Mouse (Mus musculus) kidney, embryonic 14.5 days (tissue): ENCODE data around the gene Pml. TPM values are rescaled to one million over a fixed set of nuclear protein-coding genes. Genes with fewer than 3 reads are reported as not detected.

ENCODE experiments used
- ATAC-seq: fragments of 200-750 bp; cut with Nextera tagmentation; 2 replicates; pipeline ENCODE4 v1.8.0; 2017; ENCODE audit warnings: moderate number of reproducible peaks, mild to moderate bottlenecking, moderate TSS enrichment, moderate library complexity; ENCODE audit not compliant: low FRiP score, low TSS enrichment
- H3K27ac ChIP-seq: fragments of 300-500 bp; sonication (generic); 2 replicates; pipeline ENCODE4 v1.5.1; 2014; ENCODE audit warnings: low read depth, mild to moderate bottlenecking, low read length, moderate library complexity, mixed read lengths
- H3K27me3 ChIP-seq: fragments of 300-500 bp; sonication (generic); 2 replicates; pipeline ENCODE4 v1.6.1; 2014; ENCODE audit warnings: mild to moderate bottlenecking, low read length; ENCODE audit not compliant: control insufficient read depth, insufficient read depth
- H3K36me3 ChIP-seq: fragments of 300-500 bp; sonication (generic); 2 replicates; pipeline ENCODE4 v1.6.1; 2014; ENCODE audit warnings: low read length, mixed read lengths; ENCODE audit not compliant: control insufficient read depth, insufficient read depth
- H3K4me1 ChIP-seq: fragments of 300-500 bp; sonication (generic); 2 replicates; pipeline ENCODE4 v1.6.1; 2014; ENCODE audit warnings: low read length, mixed read lengths; ENCODE audit not compliant: control insufficient read depth, insufficient read depth
- H3K4me2 ChIP-seq: fragments of 300-500 bp; sonication (generic); replicated peaks from 2 replicates; pipeline ENCODE4 v1.6.1; 2014; ENCODE audit warnings: low read depth, mild to moderate bottlenecking, low read length
- H3K4me3 ChIP-seq: fragments of 300-500 bp; sonication (generic); 2 replicates; pipeline ENCODE4 v1.5.1; 2014; ENCODE audit warnings: mild to moderate bottlenecking, low read length
- H3K9ac ChIP-seq: fragments of 300-500 bp; sonication (generic); 2 replicates; pipeline ENCODE4 v1.6.1; 2014; ENCODE audit warnings: low read depth, mild to moderate bottlenecking, low read length, moderate library complexity
- H3K9me3 ChIP-seq: fragments of 300-500 bp; sonication (generic); 2 replicates; pipeline ENCODE4 v1.6.1; 2016; ENCODE audit warnings: low read length; ENCODE audit not compliant: control insufficient read depth
- WGBS: fragments of 180-500 bp; shearing (Covaris S2); extraction: QIAGEN DNeasy Blood & Tissue Kit; methylation state at CpG from one replicate; pipeline ENCODE4 v1.1.7; 2014; 5-methylcytosine and 5-hydroxymethylcytosine counted together
- polyA plus RNA-seq: library from polyadenylated mRNA; unstranded; fragments of >200 nt; fragmentation: Nextera tagmentation; extraction: Ambion mirVana; gene quantifications from 2 replicates; pipeline ENCODE4 v1.2.1, GENCODE M21; 2014

The Pml gene
- polyA plus RNA-seq, 1 experiment from 2014 or later = 25.0 TPM

- no peaks in the 10 kb centered on the region for H3K36me3 ChIP-seq
- H3K4me3 ChIP-seq = peak overlapping the region; percentile 32
- no peak overlapping the region for H3K27ac ChIP-seq
- no peaks in the 10 kb centered on the region for H3K9me3 ChIP-seq
- H3K4me1 ChIP-seq = peaks cover 40% of the 10 kb centered on the region
- H3K9ac ChIP-seq = no peak overlapping the region
- 4% methylated on average over 46 of the region's 46 CpGs for WGBS
- peaks cover 77% of the 10 kb centered on the region for H3K27me3 ChIP-seq
- no peak for ATAC-seq
- H3K4me2 ChIP-seq = peak overlapping the region; percentile 46; the same call in 1 of the 2 replicates
These were observed 52.7 kb downstream of the Pml start for GRCm38 (mm10) chr9:58196610-58197567.

- H3K9ac ChIP-seq = no peak overlapping the region
- WGBS = 3% methylated on average over 14 of the region's 14 CpGs
These were observed 53.4 kb downstream of the Pml start for GRCm38 (mm10) chr9:58196141-58196540.

GRCm38 (mm10) chr9:58195671-58196070 lies 53.9 kb downstream of the Pml start:
- no peaks in the 10 kb centered on the region for H3K9me3 ChIP-seq
- peaks cover 36% of the 10 kb centered on the region for H3K4me1 ChIP-seq
- WGBS = 15% methylated on average over 1 of the region's 1 CpGs
- peaks cover 68% of the 10 kb centered on the region for H3K27me3 ChIP-seq
- no peak overlapping the region for H3K9ac ChIP-seq
- H3K4me3 ChIP-seq = no peak overlapping the region
- H3K36me3 ChIP-seq = no peaks in the 10 kb centered on the region
- no peak overlapping the region for H3K27ac ChIP-seq
- no peak overlapping the region for H3K4me2 ChIP-seq
- no peak for ATAC-seq

More at GRCm38 (mm10) chr9:58196141-58196540, 53.4 kb downstream of the Pml start:
- Histone ChIP-seq H3K9me3 (no peaks in the 10 kb centered on the region), H3K4me1 (peaks cover 36% of the 10 kb centered on the region), H3K4me3 (peak overlapping the region; percentile 20; the same call in 1 of the 2 replicates), H3K27ac (no peak overlapping the region), H3K36me3 (no peaks in the 10 kb centered on the region), H3K4me2 (peak overlapping the region; percentile 22; the same call in 1 of the 2 replicates), H3K27me3 (peaks cover 70% of the 10 kb centered on the region)
- ATAC-seq = no peak

- Histone ChIP-seq H3K4me1 (peaks cover 30% of the 10 kb centered on the region), H3K4me2 (no peak overlapping the region)
- 72% methylated on average over 9 of the region's 9 CpGs for WGBS
These were observed 55.4 kb downstream of the Pml start for GRCm38 (mm10) chr9:58194222-58194621.

GRCm38 (mm10) chr9:58184456-58184855 lies 65.1 kb downstream of the Pml start:
- Histone ChIP-seq H3K4me3 (no peak overlapping the region), H3K4me2 (no peak overlapping the region), H3K27ac (no peak overlapping the region), H3K36me3 (no peaks in the 10 kb centered on the region), H3K27me3 (no peaks in the 10 kb centered on the region), H3K4me1 (no peaks in the 10 kb centered on the region), H3K9me3 (no peaks in the 10 kb centered on the region), H3K9ac (no peak overlapping the region)
- 88% methylated on average over 6 of the region's 6 CpGs for WGBS
- no peak for ATAC-seq

More at GRCm38 (mm10) chr9:58194222-58194621, 55.4 kb downstream of the Pml start:
- Histone ChIP-seq H3K4me3 (no peak overlapping the region), H3K27ac (no peak overlapping the region), H3K27me3 (peaks cover 53% of the 10 kb centered on the region), H3K9me3 (no peaks in the 10 kb centered on the region), H3K9ac (no peak overlapping the region), H3K36me3 (no peaks in the 10 kb centered on the region)
- no peak for ATAC-seq

- 89% methylated on average over 2 of the region's 2 CpGs for WGBS
- Histone ChIP-seq H3K36me3 (no peaks in the 10 kb centered on the region), H3K9ac (no peak overlapping the region), H3K4me1 (peaks cover 6% of the 10 kb centered on the region; the same call in 1 of the 2 replicates), H3K27me3 (no peaks in the 10 kb centered on the region), H3K4me3 (no peak overlapping the region), H3K27ac (no peak overlapping the region), H3K4me2 (no peak overlapping the region), H3K9me3 (no peaks in the 10 kb centered on the region)
- no peak for ATAC-seq
These were observed 70.2 kb downstream of the Pml start for GRCm38 (mm10) chr9:58179390-58179789.

GRCm38 (mm10) chr9:58177165-58177564 lies 72.4 kb downstream of the Pml start:
- ATAC-seq = no peak
- no peak overlapping the region for H3K27ac ChIP-seq
- no peak overlapping the region for H3K4me2 ChIP-seq
- no peak overlapping the region for H3K4me3 ChIP-seq
- no peaks in the 10 kb centered on the region for H3K9me3 ChIP-seq
- no peaks in the 10 kb centered on the region for H3K27me3 ChIP-seq
- H3K4me1 ChIP-seq = peaks cover 6% of the 10 kb centered on the region; the same call in 1 of the 2 replicates
- H3K9ac ChIP-seq = no peak overlapping the region
- 80% methylated on average over 4 of the region's 4 CpGs for WGBS
- no peaks in the 10 kb centered on the region for H3K36me3 ChIP-seq

- 30% methylated on average over 5 of the region's 5 CpGs for WGBS
- Histone ChIP-seq H3K4me1 (peaks cover 6% of the 10 kb centered on the region; the same call in 1 of the 2 replicates), H3K27ac (peak overlapping the region; percentile 56; the same call in 1 of the 2 replicates), H3K36me3 (no peaks in the 10 kb centered on the region), H3K9me3 (no peaks in the 10 kb centered on the region), H3K4me3 (no peak overlapping the region), H3K9ac (no peak overlapping the region), H3K27me3 (no peaks in the 10 kb centered on the region), H3K4me2 (no peak overlapping the region)
- ATAC-seq = no peak
These were observed 73.7 kb downstream of the Pml start for GRCm38 (mm10) chr9:58175745-58176487.
